Mouse (Mus musculus) ES-Bruce4 (cell line): ENCODE results near the gene Sept1.

ENCODE experiments used
- CTCF ChIP-seq: IDR thresholded peaks from one replicate; pipeline ENCODE4 v1.8.1; 2011; ENCODE audit warnings: low read depth, low read length
- EP300 ChIP-seq: IDR thresholded peaks from 2 replicates; pipeline ENCODE4 v1.6.1; 2011; ENCODE audit warnings: low read depth, low read length; ENCODE audit not compliant: insufficient read depth

DNA sequence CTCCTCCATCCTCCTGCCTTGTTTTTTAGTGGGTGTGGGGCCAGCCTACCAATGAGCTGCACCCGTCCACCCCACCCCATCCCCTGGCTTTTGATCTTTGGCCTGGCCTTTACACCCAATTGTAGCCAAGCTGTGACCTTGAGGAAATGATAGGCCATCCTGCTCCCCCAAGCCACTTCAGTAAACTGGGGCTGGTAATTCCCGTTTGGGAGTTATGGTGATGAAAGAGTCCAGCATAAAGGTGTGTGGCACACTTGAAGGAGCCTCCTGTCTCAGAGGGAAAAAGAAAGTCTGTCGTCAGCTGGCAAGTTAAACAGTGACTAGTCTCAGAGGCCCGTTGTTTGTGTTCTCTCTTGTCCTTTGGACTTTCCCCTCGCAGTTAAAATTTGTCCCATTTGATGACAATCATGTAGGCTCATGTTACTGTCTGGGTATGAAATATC is 43.6 kb upstream of the Sept1 start:
- TF ChIP-seq CTCF: no peak
- no peak for TF ChIP-seq EP300
